Mouse (Mus musculus) cerebellum, postnatal 25 days (tissue): ENCODE results near the gene Opn3.

Source experiments
- DNase-seq, 2 experiments: peaks; one replicate each; pipeline ENCODE4 v3.0.0; 2021; ENCODE audit warnings: mixed read lengths in 2 of 2

The Opn3 gene

GRCm38 (mm10) chr1:175646952-175647351 lies 45.6 kb downstream of the Opn3 start:
- no peak for DNase-seq

DNA sequence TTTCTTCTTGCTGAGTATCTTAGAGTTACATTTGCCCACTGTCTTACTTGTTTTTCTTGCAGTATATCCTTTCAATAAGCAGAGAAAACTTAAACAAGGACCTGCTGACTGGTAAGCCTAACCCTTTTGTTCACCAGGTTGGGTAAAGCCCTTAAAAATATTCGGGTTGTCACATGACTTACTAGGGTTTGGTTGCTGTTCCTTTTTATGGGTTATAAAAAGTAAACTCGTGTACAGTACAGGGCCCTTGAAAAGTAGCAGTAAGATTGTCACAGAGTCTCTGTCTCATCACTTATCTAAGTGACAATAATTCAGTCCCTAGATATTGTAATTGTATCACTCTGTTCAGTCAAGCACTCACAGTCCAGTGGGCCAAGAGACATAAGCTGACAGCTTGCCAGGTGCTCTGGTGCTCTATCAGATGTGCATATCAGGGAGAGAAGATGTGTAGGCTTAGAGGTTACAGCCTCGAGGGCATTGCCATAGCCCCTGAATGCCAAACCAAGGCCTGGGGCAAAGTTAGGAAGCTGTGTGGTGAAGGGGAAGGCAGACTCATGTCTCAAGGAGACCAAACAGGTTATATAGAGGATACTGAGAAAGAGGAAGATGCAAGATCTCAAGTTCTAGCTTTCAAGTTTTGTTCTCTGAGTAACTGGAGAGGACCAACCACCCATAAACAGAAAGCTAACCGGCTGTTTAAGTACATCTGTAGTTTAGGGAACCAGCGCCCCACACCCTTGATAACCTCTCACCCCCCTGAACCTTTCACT lies 48.9 kb downstream of the Opn3 start:
- no peak for DNase-seq

GRCm38 (mm10) chr1:175640435-175641150 lies 52.0 kb downstream of the Opn3 start:
- DNase-seq, result no peak

GRCm38 (mm10) chr1:175639072-175639471 lies 53.5 kb downstream of the Opn3 start:
- DNase-seq, result no peak

GRCm38 (mm10) chr1:175637677-175638076 lies 54.9 kb downstream of the Opn3 start:
- no peak for DNase-seq

DNA sequence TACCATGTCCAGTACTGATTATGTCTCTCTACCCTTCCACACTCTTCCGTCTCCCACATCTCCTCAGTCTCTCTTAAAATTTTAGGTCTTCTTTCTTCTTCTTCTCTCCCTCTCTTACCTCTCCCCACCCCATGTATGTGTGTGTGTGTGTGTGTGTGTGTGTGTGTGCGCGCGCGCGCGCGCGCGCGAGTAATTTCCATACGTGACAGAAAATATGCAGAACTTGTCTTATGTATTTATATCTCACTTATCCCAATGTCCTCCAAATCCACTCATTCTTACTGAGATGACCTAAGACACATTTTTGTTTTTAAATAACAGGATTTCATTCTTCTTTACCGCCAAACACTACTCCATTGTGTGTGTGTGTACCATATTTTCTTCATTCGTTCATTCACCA lies 60.1 kb downstream of the Opn3 start:
- no peak for DNase-seq

DNA sequence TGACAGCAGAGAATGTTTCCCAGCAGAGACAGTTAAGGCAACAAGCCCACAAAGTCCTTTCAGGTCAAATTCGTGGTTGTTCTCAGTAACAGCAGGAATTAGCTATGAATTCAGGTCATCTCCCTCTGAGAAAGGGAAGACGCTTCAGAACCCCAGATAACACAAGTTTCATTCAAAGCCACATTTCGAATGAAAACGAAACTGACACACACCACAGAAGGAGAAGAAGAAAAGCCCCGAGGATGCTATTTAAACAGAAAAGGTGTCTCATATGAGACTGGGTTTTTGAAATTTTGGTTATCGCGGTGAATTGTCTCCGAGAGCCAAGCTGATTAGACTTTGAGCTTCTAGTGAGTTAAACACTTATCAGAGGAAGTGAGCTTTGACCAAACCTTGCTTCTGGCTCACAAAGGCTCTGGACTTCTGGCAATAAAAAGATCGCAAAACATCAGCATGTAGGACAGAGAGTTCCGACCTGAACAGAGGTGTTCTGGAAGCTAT lies 60.8 kb downstream of the Opn3 start:
- DNase-seq, result no peak

DNA sequence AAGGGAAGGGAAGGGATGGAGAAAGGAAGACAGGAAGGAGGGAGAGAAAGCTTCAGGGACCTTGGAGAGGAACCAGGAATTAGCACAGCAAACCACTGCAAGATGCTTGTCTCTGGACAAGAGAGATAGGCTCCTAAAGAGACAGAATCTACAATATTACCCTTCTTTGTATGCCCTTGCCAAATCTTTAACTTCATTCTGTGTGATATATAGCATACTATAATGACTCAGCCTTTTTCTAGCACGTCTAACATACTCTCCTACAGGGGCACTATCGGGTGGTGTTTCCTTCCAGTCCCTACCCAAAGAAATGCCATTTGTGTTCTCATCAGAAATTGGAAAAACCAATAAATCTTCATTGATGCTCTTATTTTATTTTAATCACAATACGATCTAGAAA lies 61.5 kb downstream of the Opn3 start:
- no peak for DNase-seq

DNA sequence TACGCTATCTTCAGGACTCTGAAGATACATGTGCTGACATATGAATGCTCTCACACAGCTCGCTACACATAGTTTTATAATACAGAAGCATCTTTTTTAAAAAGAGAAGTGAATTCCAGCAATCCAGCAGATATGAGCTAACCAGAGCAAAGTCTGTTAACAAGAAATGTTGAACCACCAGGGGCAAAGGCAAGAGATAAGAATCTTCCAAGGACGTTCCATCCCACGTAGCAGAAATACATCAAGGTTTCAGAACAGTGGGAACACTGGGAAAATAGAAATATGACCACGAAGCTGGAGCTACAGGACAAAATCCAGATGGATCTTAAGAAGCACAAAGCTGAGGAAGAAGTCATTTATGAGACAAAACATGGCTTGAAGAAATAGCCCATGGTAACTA lies 62.2 kb downstream of the Opn3 start:
- no peak for DNase-seq

DNA sequence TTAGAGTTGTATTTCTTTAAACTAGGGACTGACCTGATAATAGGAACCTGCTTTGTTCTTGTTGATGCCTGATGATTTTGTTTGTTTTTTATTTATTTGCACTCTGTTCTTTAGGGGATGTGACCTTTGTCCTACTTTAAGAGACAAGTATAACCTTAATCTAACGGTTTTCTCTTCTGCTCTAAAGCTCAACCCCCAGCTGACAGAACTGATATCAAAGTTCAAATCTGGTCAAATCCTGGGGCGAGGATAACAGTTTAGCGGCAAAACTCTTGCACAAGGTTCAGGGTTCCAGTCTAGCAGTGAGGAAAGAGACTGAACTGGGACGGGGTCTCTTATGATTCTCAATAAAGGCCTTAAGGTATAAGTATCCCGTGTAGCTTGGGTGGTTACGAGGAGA lies 63.3 kb downstream of the Opn3 start:
- DNase-seq, result no peak

GRCm38 (mm10) chr1:175625990-175626692 lies 66.4 kb downstream of the Opn3 start:
- DNase-seq, result peak in 1 of 2 experiments; percentile 47

- DNase-seq, result peak; percentile 94 to 95
These were observed 67.2 kb downstream of the Opn3 start, which contains the start of gene Fh1 for GRCm38 (mm10) chr1:175625257-175625879. TSS of gene Fh1 (minus strand) at chr1:175625635.

DNA sequence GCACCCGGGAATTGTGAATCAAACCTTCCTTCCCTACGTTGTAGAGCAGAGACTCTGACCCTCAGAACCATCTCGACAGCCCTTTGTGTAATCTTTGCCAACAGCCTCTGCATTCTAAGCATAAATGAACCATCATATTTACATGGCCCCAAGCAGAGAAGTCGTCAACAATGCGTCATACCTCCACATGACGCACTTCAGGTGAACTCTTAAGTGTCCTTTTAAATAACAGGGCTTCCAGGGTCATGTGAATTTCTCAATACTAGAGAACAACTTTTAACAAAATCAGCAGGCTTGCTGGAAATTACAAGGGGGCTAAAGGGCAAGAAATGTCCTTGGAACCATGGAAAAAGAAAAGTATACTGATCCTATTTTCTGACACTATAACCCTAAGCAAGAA lies 68.9 kb downstream of the Opn3 start:
- no peak for DNase-seq

- DNase-seq, result peak in 1 of 2 experiments; percentile 11
These were observed 72.7 kb downstream of the Opn3 start, which contains the start of gene Kmo for GRCm38 (mm10) chr1:175619814-175620431. TSS of gene Kmo (plus strand) at chr1:175620381.

DNA sequence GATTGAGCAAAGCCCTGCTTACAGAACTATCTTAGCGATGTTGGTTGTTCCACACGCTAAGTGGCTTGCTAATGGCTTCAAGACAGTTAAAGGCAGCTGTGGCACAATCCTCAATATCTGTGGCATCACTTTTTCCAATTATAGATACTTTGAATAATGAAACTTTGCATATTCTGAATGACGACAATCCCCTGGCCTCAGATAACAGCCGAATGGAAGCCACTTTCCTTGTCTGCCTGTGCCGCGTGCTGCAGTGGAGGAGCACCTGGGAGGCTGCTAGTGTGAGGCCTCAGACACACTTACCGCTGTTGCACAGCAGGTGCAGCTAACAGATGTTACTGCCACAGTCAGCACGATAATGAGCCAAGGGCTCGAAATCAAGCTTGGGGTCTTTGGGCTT lies 77.6 kb downstream of the Opn3 start:
- DNase-seq, result no peak
